Mouse (Mus musculus): ENCODE data around the gene Efnb2. TPM values are rescaled to one million over a fixed set of nuclear protein-coding genes. Genes with fewer than 3 reads are reported as not detected.

Gene Efnb2
- total RNA-seq, 2 experiments from 2014 or later: 5.7 to 7.0 TPM

- DNase-seq: no peak
- intact Hi-C loops (cut with DNase I): no loop called here
Observed at GRCm38 (mm10) chr8:8621236-8621917, 39.7 kb downstream of the Efnb2 start.

GRCm38 (mm10) chr8:8620536-8620935 lies 40.5 kb downstream of the Efnb2 start:
- intact Hi-C loops (cut with DNase I): no loop called here
- no peak for DNase-seq

GRCm38 (mm10) chr8:8619221-8620194 lies 41.5 kb downstream of the Efnb2 start:
- DNase-seq: no peak
- intact Hi-C loops (cut with DNase I): no loop called here

GRCm38 (mm10) chr8:8613844-8614243 lies 47.2 kb downstream of the Efnb2 start:
- DNase-seq: no peak
- intact Hi-C loops (cut with DNase I): no loop called here

- DNase-seq: no peak
- intact Hi-C loops (cut with DNase I): no loop called here
Observed at GRCm38 (mm10) chr8:8611928-8612327, 49.1 kb downstream of the Efnb2 start.

- no peak for DNase-seq
- intact Hi-C loops (cut with DNase I): no loop called here
Observed at GRCm38 (mm10) chr8:8609791-8610190, 51.3 kb downstream of the Efnb2 start.

- intact Hi-C loops (cut with DNase I): no loop called here
- DNase-seq: no peak
Observed at GRCm38 (mm10) chr8:8609141-8609540, 51.9 kb downstream of the Efnb2 start.

GRCm38 (mm10) chr8:8605621-8606020 lies 55.4 kb downstream of the Efnb2 start:
- no peak for DNase-seq
- intact Hi-C loops (cut with DNase I): no loop called here

GRCm38 (mm10) chr8:8603875-8604274 lies 57.2 kb downstream of the Efnb2 start:
- DNase-seq: no peak
- intact Hi-C loops (cut with DNase I): no loop called here

GRCm38 (mm10) chr8:8602616-8603461 lies 58.2 kb downstream of the Efnb2 start:
- DNase-seq: peak in 1 of 2 experiments; percentile 9
- intact Hi-C loops (cut with DNase I): no loop called here

- intact Hi-C loops (cut with DNase I): no loop called here
- no peak for DNase-seq
Observed at GRCm38 (mm10) chr8:8599931-8600330, 61.1 kb downstream of the Efnb2 start.

GRCm38 (mm10) chr8:8597434-8597833 lies 63.6 kb downstream of the Efnb2 start:
- DNase-seq: no peak
- intact Hi-C loops (cut with DNase I): no loop called here

GRCm38 (mm10) chr8:8595831-8596611 lies 65.0 kb downstream of the Efnb2 start:
- intact Hi-C loops (cut with DNase I): no loop called here
- DNase-seq: no peak

GRCm38 (mm10) chr8:8593812-8594211 lies 67.2 kb downstream of the Efnb2 start:
- intact Hi-C loops (cut with DNase I): no loop called here
- no peak for DNase-seq

- intact Hi-C loops (cut with DNase I): no loop called here
- no peak for DNase-seq
Observed at GRCm38 (mm10) chr8:8593371-8593770, 67.7 kb downstream of the Efnb2 start.

- DNase-seq: no peak
- intact Hi-C loops (cut with DNase I): no loop called here
Observed at GRCm38 (mm10) chr8:8592331-8592730, 68.7 kb downstream of the Efnb2 start.

GRCm38 (mm10) chr8:8583981-8584377 lies 77.1 kb downstream of the Efnb2 start:
- intact Hi-C loops (cut with DNase I): no loop called here
- DNase-seq: no peak

GRCm38 (mm10) chr8:8583290-8583980 lies 77.6 kb downstream of the Efnb2 start:
- DNase-seq: no peak
- intact Hi-C loops (cut with DNase I): no loop called here

- intact Hi-C loops (cut with DNase I): no loop called here
- DNase-seq: no peak
Observed at GRCm38 (mm10) chr8:8577770-8578303, 83.2 kb downstream of the Efnb2 start.

All from gastrocnemius, postnatal 36 days (tissue).